Mouse (Mus musculus) thymus, adult 2 months (tissue): ENCODE measurements around the gene Rsl1d1. TPM values are rescaled to one million over a fixed set of nuclear protein-coding genes. Genes with fewer than 3 reads are reported as not detected.

ENCODE experiments used
- DNase-seq: peaks from one replicate; pipeline ENCODE4 v3.0.0; 2021
- H3K27ac ChIP-seq: fragments of 200-500 bp; 2 replicates; pipeline ENCODE4 v1.5.1; 2012; ENCODE audit warnings: low read length, control low read depth; ENCODE audit not compliant: control insufficient read depth, insufficient read depth
- H3K27me3 ChIP-seq: fragments of 200-500 bp; 2 replicates; pipeline ENCODE4 v1.6.1; 2012; ENCODE audit warnings: mild to moderate bottlenecking, low read length, moderate library complexity, mixed read lengths; ENCODE audit not compliant: control insufficient read depth, insufficient read depth
- H3K36me3 ChIP-seq: fragments of 200-500 bp; 2 replicates; pipeline ENCODE4 v1.6.1; 2012; ENCODE audit warnings: mild to moderate bottlenecking, low read length, moderate library complexity; ENCODE audit not compliant: control insufficient read depth, insufficient read depth
- H3K4me1 ChIP-seq: fragments of 200-500 bp; replicated peaks from 2 replicates; pipeline ENCODE4 v1.6.1; 2012; ENCODE audit warnings: low read length; ENCODE audit not compliant: control insufficient read depth, insufficient read depth
- H3K4me3 ChIP-seq: fragments of 200-500 bp; 2 replicates; pipeline ENCODE4 v1.5.1; 2012; ENCODE audit warnings: mild to moderate bottlenecking, low read length, control low read depth, moderate library complexity; ENCODE audit not compliant: control insufficient read depth, insufficient read depth
- CTCF ChIP-seq: fragments of 200-500 bp; IDR thresholded peaks from 2 replicates; pipeline ENCODE4 v1.5.1; 2012; ENCODE audit warnings: mild to moderate bottlenecking, control low read depth, low read length, moderate library complexity, borderline replicate concordance; ENCODE audit not compliant: control insufficient read depth, poor library complexity, insufficient read depth; ENCODE audit errors: extremely low read depth
- POLR2A ChIP-seq: fragments of 200-500 bp; IDR thresholded peaks from 2 replicates; pipeline ENCODE4 v1.6.1; 2012; ENCODE audit warnings: mild to moderate bottlenecking, low read length, control low read depth, moderate library complexity; ENCODE audit not compliant: control insufficient read depth, poor library complexity, insufficient read depth; ENCODE audit errors: extremely low read depth
- WGBS: fragments of 180-500 bp; shearing (Covaris S2); methylation state at CpG from one replicate; pipeline ENCODE4 v1.1.7; 2018; 5-methylcytosine and 5-hydroxymethylcytosine counted together
- polyA plus RNA-seq: library from polyadenylated mRNA; depleted of rRNA; stranded (reverse); fragments of >200 nt; gene quantifications from 2 replicates; pipeline ENCODE4 v1.2.3, GENCODE M21; 2012

Gene Rsl1d1
- polyA plus RNA-seq, 1 experiment = 12.0 TPM

DNA sequence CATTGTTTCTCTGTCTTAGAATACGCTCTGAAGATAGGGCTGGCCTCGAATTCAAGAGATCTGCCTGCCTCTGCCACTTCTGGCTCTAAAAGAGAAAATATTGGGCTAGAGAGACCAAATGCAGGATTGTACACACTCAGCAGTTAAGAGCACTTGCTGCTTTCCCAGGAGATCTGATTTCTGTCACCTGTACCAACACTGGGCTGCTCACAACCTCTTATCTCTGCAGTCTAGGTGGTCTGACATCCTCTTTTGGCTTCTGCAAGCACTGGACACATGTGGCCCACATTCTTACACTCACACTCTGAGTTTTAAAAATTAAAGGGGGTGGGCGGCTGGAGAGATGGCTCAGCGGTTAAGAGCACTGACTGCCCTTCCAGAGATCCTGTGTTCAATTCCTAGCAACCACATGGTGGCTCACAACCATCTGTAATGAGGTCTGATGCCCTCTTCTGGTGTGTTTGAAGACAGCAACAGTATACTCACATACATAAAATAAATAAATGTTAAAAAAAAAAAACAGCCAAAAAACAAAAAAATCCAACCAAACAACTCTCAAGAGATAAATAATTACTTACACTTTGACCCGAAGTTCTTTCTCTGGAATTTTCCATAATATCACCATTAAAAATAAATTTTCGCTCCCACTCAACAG is 1.3 kb downstream of the Rsl1d1 start:
- Histone ChIP-seq H3K4me3 (no peak overlapping the region), H3K36me3 (peaks cover 43% of the 10 kb centered on the region), H3K4me1 (peaks cover 2% of the 10 kb centered on the region; the same call in 1 of the 2 replicates), H3K27ac (no peak overlapping the region), H3K27me3 (no peaks in the 10 kb centered on the region)
- WGBS = 82% methylated on average over 6 of the region's 6 CpGs
- TF ChIP-seq CTCF (no peak), POLR2A (no peak)
- no peak for DNase-seq

DNA sequence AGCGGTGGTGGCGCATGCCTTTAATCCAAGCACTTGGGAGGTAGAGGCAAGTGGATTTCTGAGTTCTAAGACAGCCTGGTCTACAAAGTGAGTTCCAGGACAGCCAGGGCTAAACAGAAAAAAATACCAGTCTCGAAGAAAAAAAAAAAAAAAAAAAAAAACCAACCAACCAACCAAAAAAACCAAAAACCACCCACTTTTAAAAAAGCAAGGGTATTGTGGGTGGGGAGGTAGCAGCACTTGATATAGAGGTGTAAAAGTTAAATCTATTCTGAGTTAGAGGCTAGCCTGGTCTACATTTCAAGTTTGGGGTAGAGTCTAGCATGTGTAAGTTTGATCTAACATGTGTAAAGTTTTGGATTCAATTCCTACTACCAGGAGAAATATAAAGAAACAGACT is 2.9 kb downstream of the Rsl1d1 start:
- peaks cover 59% of the 10 kb centered on the region for H3K36me3 ChIP-seq

DNA sequence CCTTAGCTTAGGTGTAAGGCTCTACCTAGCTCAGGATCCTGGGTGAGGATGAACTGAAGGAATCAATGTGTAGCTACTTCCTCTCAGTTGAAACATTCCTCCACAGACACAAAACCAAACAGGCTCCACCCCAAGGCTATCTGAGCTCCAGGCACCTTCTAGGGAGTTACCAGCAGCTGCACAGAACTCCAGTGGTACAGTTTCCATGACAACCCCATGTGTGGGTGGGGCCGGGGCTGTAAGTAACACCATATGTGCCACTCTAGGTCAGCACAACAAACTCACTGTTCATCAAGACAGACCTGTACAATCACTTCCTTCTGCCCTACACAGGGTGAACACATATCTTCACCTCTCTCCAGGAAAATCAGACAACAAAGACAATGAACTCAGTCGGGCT is 4.7 kb downstream of the Rsl1d1 start:
- no peak overlapping the region for H3K27ac ChIP-seq
- WGBS = 72% methylated on average over 2 of the region's 2 CpGs
- peaks cover 2% of the 10 kb centered on the region; the same call in 1 of the 2 replicates for H3K4me1 ChIP-seq
- DNase-seq = no peak
- no peak overlapping the region for H3K4me3 ChIP-seq
- no peaks in the 10 kb centered on the region for H3K27me3 ChIP-seq
- peaks cover 77% of the 10 kb centered on the region for H3K36me3 ChIP-seq
- TF ChIP-seq POLR2A (no peak), CTCF (no peak)

More for the DNA sequence above, 2.9 kb downstream of the Rsl1d1 start:
- DNase-seq = no peak
- TF ChIP-seq POLR2A (no peak), CTCF (no peak)
- Histone ChIP-seq H3K27ac (no peak overlapping the region), H3K27me3 (no peaks in the 10 kb centered on the region), H3K4me1 (peaks cover 2% of the 10 kb centered on the region; the same call in 1 of the 2 replicates), H3K4me3 (no peak overlapping the region)
- WGBS = 70% methylated on average over 3 of the region's 3 CpGs

DNA sequence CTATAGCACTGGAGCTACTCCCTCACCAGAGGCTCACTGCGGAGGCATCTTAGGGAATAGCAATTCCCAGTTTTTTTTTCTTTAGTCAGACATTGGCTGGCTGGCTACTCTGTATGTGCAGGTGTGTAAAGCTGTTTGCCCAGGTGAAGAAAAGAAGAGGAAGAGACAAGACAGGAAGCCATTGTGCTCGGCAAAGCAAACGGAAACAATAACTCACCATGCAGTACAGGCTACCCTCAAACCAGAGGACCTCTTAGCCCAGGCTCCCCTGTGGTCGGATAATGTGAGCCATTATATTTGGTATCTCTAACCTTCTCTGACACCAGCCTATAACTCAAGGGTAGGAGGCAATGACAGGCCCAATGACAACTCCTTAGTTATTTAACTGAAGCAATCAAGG is 6.1 kb downstream of the Rsl1d1 start:
- peaks cover 90% of the 10 kb centered on the region for H3K36me3 ChIP-seq
- WGBS = 92% methylated on average over 4 of the region's 4 CpGs

DNA sequence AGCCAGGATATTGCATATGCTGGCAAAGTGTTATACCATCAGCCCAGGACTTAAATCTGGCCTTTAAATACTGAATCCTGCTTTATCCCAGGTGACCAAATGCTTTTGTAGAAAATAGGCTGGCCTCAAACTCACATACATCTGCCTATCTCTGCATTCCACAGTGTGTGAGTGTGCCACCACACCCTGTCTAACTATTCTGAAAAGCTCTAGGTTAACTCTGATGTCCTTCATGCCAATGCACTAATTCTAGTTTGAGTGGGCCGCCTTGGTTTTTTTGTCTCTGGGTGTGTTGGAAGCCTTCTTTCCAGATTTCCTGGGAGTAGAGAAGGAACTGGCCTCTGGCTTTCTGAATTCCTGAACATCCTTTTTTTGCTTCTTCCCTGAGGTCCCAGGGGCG is 9.9 kb downstream of the Rsl1d1 start:
- H3K4me1 ChIP-seq = no peaks in the 10 kb centered on the region
- no peak for DNase-seq
- H3K36me3 ChIP-seq = peaks cover 61% of the 10 kb centered on the region
- 100% methylated on average over 2 of the region's 2 CpGs for WGBS
- H3K4me3 ChIP-seq = no peak overlapping the region
- TF ChIP-seq POLR2A = no peak
- H3K27ac ChIP-seq = no peak overlapping the region
- H3K27me3 ChIP-seq = no peaks in the 10 kb centered on the region

More for the DNA sequence above, 6.1 kb downstream of the Rsl1d1 start:
- TF ChIP-seq POLR2A (no peak), CTCF (no peak)
- no peaks in the 10 kb centered on the region for H3K4me1 ChIP-seq
- H3K27ac ChIP-seq = no peak overlapping the region
- DNase-seq = no peak
- H3K4me3 ChIP-seq = no peak overlapping the region
- no peaks in the 10 kb centered on the region for H3K27me3 ChIP-seq

DNA sequence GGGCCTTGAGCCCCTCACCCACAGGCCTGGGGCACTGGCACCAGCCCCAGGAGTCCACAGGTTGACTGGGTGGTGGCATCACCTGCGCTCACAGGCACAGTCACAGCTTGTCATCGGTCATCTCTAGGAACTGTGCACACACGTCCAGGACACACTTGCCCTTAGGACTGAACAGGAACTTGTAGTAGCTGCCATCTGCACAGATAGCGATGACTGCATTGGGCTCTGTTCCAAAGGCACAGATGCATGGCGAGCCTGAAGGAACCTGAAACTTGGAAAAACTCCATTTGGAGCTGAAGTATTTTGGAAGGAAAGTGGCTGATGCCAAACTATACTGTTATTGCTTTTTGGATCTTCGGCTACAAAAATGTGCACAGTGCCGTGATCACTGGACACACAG is 13.0 kb downstream of the Rsl1d1 start:
- 92% methylated on average over 7 of the region's 7 CpGs for whole genome bisulfite sequencing
- Histone ChIP-seq H3K27me3 (no peaks in the 10 kb centered on the region), H3K4me3 (no peak overlapping the region), H3K4me1 (no peaks in the 10 kb centered on the region), H3K27ac (no peak overlapping the region), H3K36me3 (peaks cover 31% of the 10 kb centered on the region)
- no peak for DNase-seq
- TF ChIP-seq POLR2A = no peak
- no peak for TF ChIP-seq CTCF

DNA sequence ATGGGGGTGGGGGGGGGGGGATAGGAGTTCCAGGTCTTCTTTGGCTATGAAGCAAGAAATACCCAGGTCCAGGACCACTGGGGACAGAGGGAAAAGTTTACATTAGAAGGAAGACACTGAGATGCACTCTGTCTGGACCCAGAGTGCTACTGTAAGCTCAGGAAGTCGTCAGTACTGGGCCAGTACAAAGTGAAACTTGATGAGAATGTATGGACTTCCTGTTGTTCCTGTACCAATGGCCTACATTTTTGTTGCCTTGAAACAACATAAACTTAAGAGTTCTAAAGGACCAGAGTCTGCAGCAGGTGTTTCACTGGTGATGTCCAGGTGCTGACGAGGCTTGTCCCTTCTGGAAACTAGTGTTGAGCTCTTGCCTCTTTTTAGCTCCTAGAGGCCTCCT is 25.7 kb downstream of the Rsl1d1 start:
- no peak overlapping the region for H3K27ac ChIP-seq
- no peaks in the 10 kb centered on the region for H3K27me3 ChIP-seq
- no peaks in the 10 kb centered on the region for H3K36me3 ChIP-seq
- no peak for DNase-seq
- peaks cover 9% of the 10 kb centered on the region for H3K4me1 ChIP-seq
- WGBS = 58% methylated on average over 2 of the region's 2 CpGs
- no peak for TF ChIP-seq CTCF
- no peak for TF ChIP-seq POLR2A
- H3K4me3 ChIP-seq = no peak overlapping the region
